Mouse (Mus musculus) lung, embryonic 15.5 days (tissue): ENCODE data around the gene Parva. TPM values are rescaled to one million over a fixed set of nuclear protein-coding genes. Genes with fewer than 3 reads are reported as not detected.
A peak's percentile ranks its signal among the peaks of the same experiment; 100 is the strongest.

Experiments used
- ATAC-seq: fragments of 200-750 bp; cut with Nextera tagmentation; 2 replicates; pipeline ENCODE4 v1.8.0; 2017; ENCODE audit warnings: moderate number of reproducible peaks, borderline replicate concordance; ENCODE audit not compliant: low FRiP score, low TSS enrichment; ENCODE audit errors: extremely low read depth
- H3K27ac ChIP-seq: fragments of 300-500 bp; sonication (generic); 2 replicates; pipeline ENCODE4 v1.5.1; 2015; ENCODE audit warnings: moderate library complexity, mild to moderate bottlenecking, inconsistent platforms
- H3K27me3 ChIP-seq: fragments of 300-500 bp; sonication (generic); 2 replicates; pipeline ENCODE4 v1.6.1; 2015; ENCODE audit warnings: inconsistent platforms
- H3K36me3 ChIP-seq: fragments of 300-500 bp; sonication (generic); 2 replicates; pipeline ENCODE4 v1.6.1; 2015; ENCODE audit warnings: inconsistent platforms
- H3K4me1 ChIP-seq: fragments of 300-500 bp; sonication (generic); 2 replicates; pipeline ENCODE4 v1.6.1; 2015; ENCODE audit warnings: inconsistent platforms
- H3K4me2 ChIP-seq: fragments of 300-500 bp; sonication (generic); 2 replicates; pipeline ENCODE4 v1.6.1; 2015; ENCODE audit warnings: inconsistent platforms, mild to moderate bottlenecking, moderate library complexity
- H3K4me3 ChIP-seq: fragments of 300-500 bp; sonication (generic); 2 replicates; pipeline ENCODE4 v1.5.1; 2015; ENCODE audit warnings: mild to moderate bottlenecking, inconsistent platforms
- H3K9ac ChIP-seq: fragments of 300-500 bp; sonication (generic); 2 replicates; pipeline ENCODE4 v1.6.1; 2015; ENCODE audit warnings: inconsistent platforms
- H3K9me3 ChIP-seq: fragments of 300-500 bp; sonication (generic); 2 replicates; pipeline ENCODE4 v1.6.1; 2016; ENCODE audit warnings: inconsistent platforms
- WGBS: fragments of 180-500 bp; shearing (Covaris S2); methylation state at CpG from one replicate; pipeline ENCODE4 v1.1.7; 2015; 5-methylcytosine and 5-hydroxymethylcytosine counted together
- polyA plus RNA-seq: library from polyadenylated mRNA; unstranded; fragments of >200 nt; fragmentation: Nextera tagmentation; extraction: Ambion mirVana; gene quantifications from 2 replicates; pipeline ENCODE4 v1.2.1, GENCODE M21; 2015

Gene Parva
- polyA plus RNA-seq, 1 experiment from 2014 or later: 109 TPM

DNA sequence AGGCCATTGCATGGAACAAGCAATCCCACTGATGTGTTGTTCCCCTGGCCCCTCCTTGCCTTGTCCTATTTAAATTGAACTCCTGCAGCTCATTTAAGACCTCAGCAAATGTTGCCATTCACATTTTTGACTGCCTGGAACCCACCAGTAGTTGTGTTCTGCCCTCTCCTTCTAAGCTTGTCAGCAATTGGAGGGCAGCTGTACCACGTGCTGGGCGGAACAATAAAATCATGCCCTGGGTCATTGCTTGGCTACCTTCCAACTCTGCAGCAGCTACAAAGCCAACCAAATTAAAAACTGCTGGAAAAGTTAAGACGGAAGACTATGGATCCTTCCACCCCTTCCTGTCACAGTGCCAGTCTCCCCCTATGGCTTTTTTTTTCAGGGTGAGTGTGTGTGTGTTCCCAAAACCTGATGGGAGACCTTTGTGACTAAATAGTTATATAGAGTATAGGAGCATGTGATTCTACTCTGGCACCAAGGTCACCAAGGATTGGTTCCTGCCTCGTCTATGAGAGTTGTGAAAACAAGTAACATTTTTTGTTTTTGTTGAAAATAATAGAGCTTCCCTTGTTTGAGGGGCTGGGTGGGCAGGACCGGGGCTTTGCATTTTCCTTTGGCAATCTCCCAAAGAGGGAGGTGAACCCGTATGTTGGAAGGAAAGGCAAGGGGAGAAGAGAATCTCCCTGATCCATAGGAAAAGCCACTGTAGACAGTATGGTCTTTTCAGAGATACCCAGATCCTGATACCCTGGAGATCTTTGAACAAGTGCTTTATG is 101.5 kb downstream of the Parva start:
- Histone ChIP-seq H3K27me3 (no peaks in the 10 kb centered on the region), H3K9ac (no peak overlapping the region), H3K36me3 (no peaks in the 10 kb centered on the region), H3K9me3 (no peaks in the 10 kb centered on the region), H3K4me3 (no peak overlapping the region), H3K4me1 (peaks cover 20% of the 10 kb centered on the region), H3K4me2 (no peak overlapping the region), H3K27ac (peak overlapping the region; percentile 25; the same call in 1 of the 2 replicates)
- 16% methylated on average over 6 of the region's 6 CpGs for WGBS
- peak; percentile 63; the same call in 1 of the 2 replicates for ATAC-seq

DNA sequence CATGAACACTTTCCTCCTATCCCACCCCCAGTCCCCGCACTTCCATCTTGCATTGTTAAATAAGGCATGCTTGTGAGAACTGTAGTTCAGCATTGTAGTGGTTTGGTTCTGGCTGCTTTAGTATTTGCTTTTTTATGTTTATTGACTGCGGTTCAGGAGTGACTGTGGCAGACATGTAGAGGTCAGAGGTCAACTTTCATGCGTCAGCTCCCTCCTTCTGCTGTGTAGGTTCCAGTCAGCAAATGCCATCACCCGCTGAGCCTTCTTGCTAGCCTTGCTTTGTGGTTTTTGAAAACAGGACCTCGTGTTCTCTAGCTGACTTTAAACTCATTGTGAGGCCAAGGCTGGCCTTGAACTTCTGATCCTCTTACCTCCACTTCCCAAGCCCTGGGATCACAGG is 103.6 kb downstream of the Parva start:
- no peak overlapping the region for H3K4me3 ChIP-seq
- peaks cover 37% of the 10 kb centered on the region for H3K4me1 ChIP-seq
- no peak overlapping the region for H3K4me2 ChIP-seq
- WGBS: 51% methylated on average over 5 of the region's 5 CpGs
- no peaks in the 10 kb centered on the region for H3K36me3 ChIP-seq
- H3K9ac ChIP-seq: no peak overlapping the region
- ATAC-seq: no peak
- H3K9me3 ChIP-seq: no peaks in the 10 kb centered on the region
- no peak overlapping the region for H3K27ac ChIP-seq
- no peaks in the 10 kb centered on the region for H3K27me3 ChIP-seq

DNA sequence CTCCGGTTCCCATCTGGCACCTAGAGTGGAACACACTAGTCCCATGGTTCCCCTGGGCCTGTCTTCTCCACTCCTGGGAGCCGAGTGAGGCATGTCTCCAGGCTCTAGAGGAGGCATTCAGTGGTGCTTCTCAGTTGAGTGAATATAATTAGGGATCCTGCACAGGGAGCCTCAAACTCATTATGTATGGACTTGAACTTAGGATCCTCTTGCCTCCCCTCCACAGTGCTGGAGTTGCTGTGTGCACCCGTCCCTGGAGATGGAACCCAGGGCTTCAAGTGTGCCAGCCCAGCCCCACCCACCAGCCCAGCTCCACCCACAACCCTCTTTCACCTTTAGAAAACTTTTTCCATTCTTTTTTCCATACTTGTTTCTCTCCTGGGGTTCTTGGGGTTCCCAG is 106.8 kb downstream of the Parva start:
- Histone ChIP-seq H3K27me3 (no peaks in the 10 kb centered on the region), H3K9ac (no peak overlapping the region), H3K4me2 (no peak overlapping the region), H3K27ac (no peak overlapping the region), H3K4me1 (peaks cover 21% of the 10 kb centered on the region), H3K36me3 (no peaks in the 10 kb centered on the region), H3K4me3 (no peak overlapping the region), H3K9me3 (no peaks in the 10 kb centered on the region)
- WGBS: 80% methylated on average over 3 of the region's 3 CpGs
- no peak for ATAC-seq

DNA sequence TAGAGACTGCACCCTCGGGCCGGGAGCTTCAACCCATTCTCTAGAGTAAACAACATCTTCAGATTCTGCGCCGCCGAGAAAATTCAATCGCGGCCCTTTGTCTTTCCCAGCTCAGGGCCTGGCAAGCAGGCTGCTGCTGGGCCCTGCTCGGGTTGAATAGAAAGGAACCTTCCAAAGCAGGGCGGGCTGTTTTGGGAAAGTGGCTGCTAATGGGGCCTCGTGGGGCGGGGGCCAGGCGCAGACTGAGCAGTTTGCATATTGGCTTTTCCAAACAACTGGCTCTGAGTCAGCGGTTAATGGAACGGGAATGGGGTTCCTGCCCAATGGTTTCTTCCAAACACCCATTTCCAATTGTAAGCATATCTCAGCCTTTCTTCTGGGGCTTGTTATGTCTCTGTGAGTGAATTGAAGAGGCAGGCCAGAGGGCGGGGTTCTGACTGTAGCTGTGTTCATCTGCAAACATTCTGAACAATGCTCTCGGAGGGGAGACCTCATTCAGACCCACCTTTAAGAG is 108.2 kb downstream of the Parva start:
- peak; percentile 89 for ATAC-seq
- H3K9ac ChIP-seq: 0 out of 2 replicates have a peak overlapping the region, but pooled peaks have one; percentile 10
- H3K4me2 ChIP-seq: peak overlapping the region; percentile 10; the same call in 1 of the 2 replicates

DNA sequence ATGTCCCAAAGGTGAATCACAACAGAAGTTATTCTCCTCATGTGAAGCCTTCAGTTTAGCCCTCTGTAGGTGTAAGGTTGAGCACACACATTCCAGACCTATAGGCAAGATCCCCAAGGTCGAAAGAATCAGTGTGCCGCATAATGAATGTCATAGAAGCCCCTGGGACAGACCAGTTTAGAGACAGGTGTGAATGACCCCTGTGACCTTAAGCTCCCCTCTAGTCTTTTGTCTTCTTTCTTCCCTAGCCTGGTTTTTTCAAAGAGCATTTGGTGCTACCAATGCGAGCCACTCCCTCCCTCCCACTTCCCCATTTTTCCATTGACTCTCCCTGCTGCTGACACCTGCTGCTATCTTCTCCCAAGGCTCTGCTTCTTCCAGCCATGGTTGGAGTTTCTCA is 121.8 kb downstream of the Parva start:
- no peak overlapping the region for H3K4me3 ChIP-seq
- H3K4me1 ChIP-seq: no peaks in the 10 kb centered on the region
- H3K27me3 ChIP-seq: no peaks in the 10 kb centered on the region
- no peak overlapping the region for H3K9ac ChIP-seq
- H3K9me3 ChIP-seq: no peaks in the 10 kb centered on the region
- no peak for ATAC-seq
- H3K4me2 ChIP-seq: no peak overlapping the region
- 86% methylated on average over 3 of the region's 3 CpGs for WGBS
- H3K36me3 ChIP-seq: peaks cover 55% of the 10 kb centered on the region
- H3K27ac ChIP-seq: no peak overlapping the region

More for the DNA sequence above, 108.2 kb downstream of the Parva start:
- WGBS: 10% methylated on average over 16 of the region's 16 CpGs
- Histone ChIP-seq H3K27ac (peak overlapping the region; percentile 87), H3K27me3 (no peaks in the 10 kb centered on the region), H3K4me1 (peaks cover 18% of the 10 kb centered on the region), H3K4me3 (no peak overlapping the region), H3K9me3 (no peaks in the 10 kb centered on the region), H3K36me3 (no peaks in the 10 kb centered on the region)

DNA sequence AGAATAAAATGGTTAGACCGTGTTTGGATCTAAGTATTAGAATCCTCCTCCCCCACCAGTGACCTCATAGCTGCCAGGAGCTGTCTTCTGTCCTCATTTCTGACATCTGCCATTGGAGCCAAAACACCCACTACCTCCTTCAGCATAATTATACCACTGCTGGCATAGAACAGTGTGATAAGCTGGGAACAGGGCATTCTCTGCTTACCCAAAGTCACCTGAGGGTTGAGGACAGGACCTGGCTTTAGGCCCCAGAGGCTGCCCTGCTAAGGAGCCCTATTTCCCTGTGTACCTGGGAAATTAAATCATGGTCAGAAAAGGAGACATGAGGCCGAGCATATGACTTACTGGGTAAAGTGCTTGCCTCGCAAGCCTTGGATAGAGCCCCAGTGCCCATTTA is 134.2 kb downstream of the Parva start:
- Histone ChIP-seq H3K36me3 (peaks cover 20% of the 10 kb centered on the region), H3K9me3 (no peaks in the 10 kb centered on the region), H3K27me3 (no peaks in the 10 kb centered on the region), H3K9ac (no peak overlapping the region), H3K27ac (no peak overlapping the region), H3K4me2 (no peak overlapping the region), H3K4me3 (no peak overlapping the region), H3K4me1 (no peaks in the 10 kb centered on the region)
- WGBS: 92% methylated on average over 3 of the region's 3 CpGs
- no peak for ATAC-seq

DNA sequence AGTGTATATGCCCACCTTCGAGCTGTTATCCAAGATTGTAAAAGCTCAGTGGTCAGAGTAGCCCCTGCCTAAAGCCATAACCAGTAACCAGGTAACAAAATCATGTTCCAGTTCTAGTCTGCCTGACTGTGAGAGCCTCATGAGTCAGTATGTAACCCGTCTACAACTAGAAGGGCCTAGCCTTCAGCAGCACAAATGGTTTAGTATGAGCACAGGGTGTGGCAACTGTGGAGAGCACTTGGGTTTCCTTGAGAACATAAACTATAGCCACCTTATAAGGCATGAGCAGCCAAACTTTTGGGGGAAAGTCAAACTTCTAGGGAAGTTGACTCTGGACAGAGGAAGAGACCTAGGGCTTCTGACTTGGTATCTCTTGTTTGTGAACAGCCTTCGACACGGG is 139.7 kb downstream of the Parva start:
- H3K4me2 ChIP-seq: no peak overlapping the region
- WGBS: 88% methylated on average over 4 of the region's 4 CpGs
- no peak overlapping the region for H3K27ac ChIP-seq
- peaks cover 16% of the 10 kb centered on the region for H3K36me3 ChIP-seq
- no peak overlapping the region for H3K4me3 ChIP-seq
- H3K27me3 ChIP-seq: no peaks in the 10 kb centered on the region
- ATAC-seq: no peak
- H3K9me3 ChIP-seq: no peaks in the 10 kb centered on the region
- H3K9ac ChIP-seq: no peak overlapping the region
- no peaks in the 10 kb centered on the region for H3K4me1 ChIP-seq

DNA sequence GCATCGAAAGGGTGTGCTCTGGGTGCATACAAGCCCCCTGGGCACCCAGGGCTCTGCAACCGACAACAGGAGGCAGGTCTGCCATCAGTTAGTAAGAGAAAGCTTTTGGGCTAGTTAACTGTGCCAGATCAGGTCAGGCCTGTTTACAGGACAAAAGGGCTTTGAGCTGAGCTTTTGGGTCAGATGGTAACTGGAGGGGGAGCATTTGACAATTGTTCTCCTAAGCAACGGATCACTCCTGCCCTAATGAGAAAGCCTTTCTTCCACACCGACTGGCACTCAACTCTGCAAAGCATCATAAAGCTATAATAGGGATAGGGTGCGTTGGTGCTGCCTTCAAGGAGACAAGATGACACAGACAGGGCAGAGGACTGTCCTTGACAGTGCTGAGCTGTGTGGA is 141.7 kb downstream of the Parva start:
- no peak overlapping the region for H3K4me3 ChIP-seq
- 73% methylated on average over 5 of the region's 5 CpGs for WGBS
- no peak overlapping the region for H3K4me2 ChIP-seq
- no peaks in the 10 kb centered on the region for H3K9me3 ChIP-seq
- no peak for ATAC-seq
- H3K9ac ChIP-seq: no peak overlapping the region
- no peaks in the 10 kb centered on the region for H3K4me1 ChIP-seq
- no peak overlapping the region for H3K27ac ChIP-seq
- peaks cover 23% of the 10 kb centered on the region; the same call in 1 of the 2 replicates for H3K36me3 ChIP-seq
- H3K27me3 ChIP-seq: no peaks in the 10 kb centered on the region

DNA sequence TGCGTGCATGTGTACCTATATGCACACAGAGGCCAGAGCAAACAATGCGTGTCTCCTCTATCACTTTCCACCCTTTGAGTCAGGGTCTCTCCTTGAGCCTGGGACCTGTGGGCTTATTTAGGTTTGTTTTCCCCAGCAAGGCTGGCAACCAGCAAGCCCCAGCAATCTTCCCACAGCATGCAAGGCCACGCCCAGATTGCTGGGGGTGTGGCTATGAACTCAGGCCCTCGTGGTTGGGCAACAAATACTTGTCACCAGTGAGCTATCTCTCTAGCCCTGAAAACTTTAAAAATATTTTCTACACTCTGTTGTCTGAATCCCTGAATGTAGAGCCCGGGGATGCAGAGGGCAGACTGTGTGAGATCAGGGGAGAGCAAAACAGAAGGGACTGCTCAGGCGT is 154.3 kb downstream of the Parva start:
- WGBS: 74% methylated on average over 6 of the region's 6 CpGs
- Histone ChIP-seq H3K36me3 (peaks cover 23% of the 10 kb centered on the region), H3K9ac (no peak overlapping the region), H3K4me1 (no peaks in the 10 kb centered on the region), H3K4me3 (no peak overlapping the region), H3K27ac (no peak overlapping the region), H3K9me3 (no peaks in the 10 kb centered on the region), H3K4me2 (no peak overlapping the region), H3K27me3 (no peaks in the 10 kb centered on the region)
- ATAC-seq: no peak

DNA sequence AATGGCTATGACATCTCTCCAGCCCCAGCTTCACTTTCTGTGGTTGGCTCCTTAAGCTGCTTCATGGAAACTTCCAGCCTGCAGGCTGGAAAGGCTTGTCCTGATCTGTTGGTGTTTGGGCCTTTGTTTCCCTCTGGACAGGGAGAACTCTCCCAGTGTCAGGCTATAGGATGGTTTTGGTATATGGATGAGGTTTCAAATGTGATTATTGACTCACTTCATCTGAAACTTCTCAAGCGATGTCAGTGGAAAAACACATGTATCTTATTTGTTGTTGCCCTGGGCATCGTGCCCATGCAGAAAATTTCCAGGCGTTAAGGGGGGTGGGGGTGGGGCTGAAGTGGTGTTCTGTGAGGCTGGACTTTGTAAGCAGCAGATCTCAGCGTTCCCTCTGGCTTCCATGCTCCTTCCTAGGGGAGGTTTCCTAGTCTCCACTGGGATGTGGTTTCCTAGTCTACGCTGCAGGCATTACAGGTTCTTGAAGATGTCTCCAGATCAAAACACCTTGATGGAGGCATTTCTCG is 155.6 kb downstream of the Parva start:
- no peaks in the 10 kb centered on the region for H3K9me3 ChIP-seq
- no peaks in the 10 kb centered on the region for H3K27me3 ChIP-seq
- ATAC-seq: no peak
- WGBS: 67% methylated on average over 6 of the region's 6 CpGs
- H3K27ac ChIP-seq: no peak overlapping the region
- H3K4me3 ChIP-seq: no peak overlapping the region
- peaks cover 25% of the 10 kb centered on the region for H3K36me3 ChIP-seq
- no peaks in the 10 kb centered on the region for H3K4me1 ChIP-seq
- no peak overlapping the region for H3K4me2 ChIP-seq
- H3K9ac ChIP-seq: no peak overlapping the region

DNA sequence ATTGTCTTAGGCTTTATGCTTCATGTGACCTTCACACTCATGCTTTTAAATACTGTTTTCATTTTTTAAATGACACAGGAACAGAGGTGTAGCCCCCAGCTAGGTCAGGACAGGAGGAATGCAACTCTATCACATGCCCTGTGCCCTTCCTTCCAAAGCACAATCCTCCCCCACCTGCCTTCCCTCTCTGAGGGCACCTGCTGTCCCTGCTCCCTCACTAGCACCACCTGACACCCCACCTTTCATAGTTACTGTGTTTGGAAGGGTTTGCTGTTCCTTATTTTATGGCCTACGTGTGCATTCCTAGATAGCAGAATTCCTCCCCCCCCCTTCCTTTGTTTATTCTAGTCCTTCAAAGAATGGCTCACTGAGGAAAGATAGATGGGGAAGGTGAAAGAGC is 160.1 kb downstream of the Parva start:
- H3K27me3 ChIP-seq: no peaks in the 10 kb centered on the region
- H3K4me1 ChIP-seq: 0 out of 2 replicates have a peak, but pooled peaks cover under 1% of the 10 kb centered on the region
- H3K36me3 ChIP-seq: peaks cover 21% of the 10 kb centered on the region
- 11% methylated on average over 1 of the region's 1 CpGs for WGBS
- H3K4me2 ChIP-seq: no peak overlapping the region
- no peaks in the 10 kb centered on the region for H3K9me3 ChIP-seq
- no peak for ATAC-seq
- H3K27ac ChIP-seq: no peak overlapping the region
- H3K9ac ChIP-seq: no peak overlapping the region
- H3K4me3 ChIP-seq: no peak overlapping the region

DNA sequence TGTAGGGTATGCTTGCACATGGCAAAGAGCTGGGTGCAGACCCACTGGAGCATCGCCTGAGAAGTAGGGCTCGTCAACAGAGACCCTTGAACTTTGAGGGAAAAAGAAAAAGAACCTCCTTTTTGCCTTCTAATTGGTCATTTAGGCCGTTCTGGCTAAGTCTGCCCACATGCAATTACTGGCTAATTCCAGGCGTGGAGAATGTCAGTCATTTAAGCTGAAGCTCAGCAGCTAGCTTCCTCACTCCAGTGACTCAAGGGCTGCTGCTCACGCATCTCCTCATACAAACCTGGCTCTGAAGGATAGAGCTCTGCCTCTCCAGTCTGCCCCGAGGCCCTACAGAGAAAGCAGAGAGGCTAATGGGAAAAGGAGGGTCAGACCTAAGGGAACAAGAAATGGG is 162.2 kb downstream of the Parva start:
- Histone ChIP-seq H3K9me3 (no peaks in the 10 kb centered on the region), H3K4me3 (no peak overlapping the region), H3K36me3 (peaks cover 18% of the 10 kb centered on the region), H3K27me3 (no peaks in the 10 kb centered on the region), H3K4me2 (no peak overlapping the region), H3K9ac (no peak overlapping the region), H3K4me1 (peaks cover 13% of the 10 kb centered on the region; the same call in 1 of the 2 replicates), H3K27ac (no peak overlapping the region)
- ATAC-seq: no peak
- 84% methylated on average over 6 of the region's 6 CpGs for WGBS
